Mouse (Mus musculus): ENCODE data around the gene Npm1.

Gene Npm1

DNA sequence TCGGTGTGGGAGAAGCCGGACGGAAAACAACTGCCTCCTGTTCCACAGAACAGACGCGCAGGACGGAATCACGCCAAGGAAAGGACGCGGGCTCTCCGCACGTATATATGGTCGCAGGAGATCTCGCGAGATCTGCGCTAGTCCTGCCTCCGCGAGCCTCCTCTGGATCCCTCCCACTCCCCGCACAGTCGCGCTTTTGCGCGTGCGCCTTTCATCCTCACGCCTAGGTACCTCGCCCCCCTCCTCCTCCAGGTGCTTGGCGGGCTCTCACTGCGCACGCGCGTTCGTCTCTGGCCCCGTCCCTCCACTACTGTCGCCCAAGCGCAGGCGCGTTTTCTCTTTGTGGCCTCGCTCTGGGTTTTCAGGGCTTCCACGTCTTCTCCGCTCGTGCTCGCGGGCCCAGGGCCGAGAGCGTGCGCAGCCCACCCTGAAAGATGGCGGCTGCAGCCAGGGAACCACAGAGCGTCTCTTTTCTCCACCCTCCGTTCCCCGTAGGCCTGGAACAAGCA is at the start of gene Npm1:
Gene Npm1, minus strand, starts transcription at position 209 of the 509 bp plus-strand sequence.
- peak; percentile 99 for DNase-seq (ENCODE audit: low spot score in 2 of 2)

DNA sequence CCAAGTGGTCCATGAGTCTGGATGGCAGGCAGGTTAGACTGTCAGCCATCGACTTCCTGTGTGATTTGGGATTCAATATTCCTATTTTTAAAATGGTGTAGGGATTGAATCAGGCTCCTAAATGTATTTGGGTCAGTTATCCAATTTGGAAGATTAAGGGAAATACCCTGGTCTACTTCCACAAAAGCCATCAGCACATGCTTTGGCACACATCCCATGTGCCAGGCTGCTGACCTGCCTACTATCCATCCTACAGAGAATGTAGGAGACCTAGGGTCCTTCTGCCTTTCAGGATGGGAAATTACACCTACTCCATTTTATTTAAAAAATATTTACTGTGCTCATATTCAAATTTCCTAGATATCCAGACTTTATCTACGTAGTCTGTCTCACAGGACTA is 44.4 kb upstream of the Npm1 start:
- no peak for DNase-seq (ENCODE audit: low spot score in 2 of 2)

DNA sequence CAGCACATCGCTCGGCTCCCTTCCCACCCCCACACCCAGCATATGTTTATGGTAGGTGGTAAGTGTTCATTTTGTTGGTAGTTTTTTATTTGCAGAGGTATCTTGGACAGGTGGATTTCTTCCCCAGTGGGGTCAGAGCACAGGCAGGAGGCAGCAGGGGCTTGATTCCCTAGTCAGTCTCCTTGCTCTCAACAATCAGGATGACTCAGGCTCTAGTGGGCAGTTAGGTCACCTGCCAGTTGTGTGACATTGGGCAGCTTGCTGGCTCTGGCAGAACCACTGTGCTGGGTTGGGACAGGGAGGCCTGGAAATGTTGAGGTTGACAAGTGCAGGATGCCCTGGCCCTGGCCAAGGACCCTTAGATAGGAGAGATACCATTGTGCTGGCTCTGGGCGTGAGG is 42.0 kb upstream of the Npm1 start:
- DNase-seq (ENCODE audit: low spot score in 2 of 2) = no peak

DNA sequence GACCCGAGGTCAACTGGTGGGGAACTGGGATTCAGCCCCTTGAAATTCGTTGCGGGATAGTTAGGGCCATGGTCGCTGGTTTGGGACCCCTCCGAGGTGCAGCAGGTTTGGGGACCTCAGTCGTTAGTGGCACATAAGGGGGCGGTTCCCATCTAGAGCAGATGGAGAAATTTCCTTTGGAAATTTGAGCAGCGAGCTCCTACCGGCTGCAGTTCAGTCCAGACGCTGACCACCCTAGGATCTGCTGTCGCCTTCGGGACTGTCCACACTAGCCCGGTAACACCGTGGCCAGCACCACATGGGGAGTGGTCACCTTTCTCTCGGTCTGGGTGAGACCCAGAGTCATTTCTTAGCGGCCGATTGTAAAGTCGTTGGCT is 41.3 kb upstream of the Npm1 start:
- no peak for DNase-seq (ENCODE audit: low spot score in 2 of 2)

DNA sequence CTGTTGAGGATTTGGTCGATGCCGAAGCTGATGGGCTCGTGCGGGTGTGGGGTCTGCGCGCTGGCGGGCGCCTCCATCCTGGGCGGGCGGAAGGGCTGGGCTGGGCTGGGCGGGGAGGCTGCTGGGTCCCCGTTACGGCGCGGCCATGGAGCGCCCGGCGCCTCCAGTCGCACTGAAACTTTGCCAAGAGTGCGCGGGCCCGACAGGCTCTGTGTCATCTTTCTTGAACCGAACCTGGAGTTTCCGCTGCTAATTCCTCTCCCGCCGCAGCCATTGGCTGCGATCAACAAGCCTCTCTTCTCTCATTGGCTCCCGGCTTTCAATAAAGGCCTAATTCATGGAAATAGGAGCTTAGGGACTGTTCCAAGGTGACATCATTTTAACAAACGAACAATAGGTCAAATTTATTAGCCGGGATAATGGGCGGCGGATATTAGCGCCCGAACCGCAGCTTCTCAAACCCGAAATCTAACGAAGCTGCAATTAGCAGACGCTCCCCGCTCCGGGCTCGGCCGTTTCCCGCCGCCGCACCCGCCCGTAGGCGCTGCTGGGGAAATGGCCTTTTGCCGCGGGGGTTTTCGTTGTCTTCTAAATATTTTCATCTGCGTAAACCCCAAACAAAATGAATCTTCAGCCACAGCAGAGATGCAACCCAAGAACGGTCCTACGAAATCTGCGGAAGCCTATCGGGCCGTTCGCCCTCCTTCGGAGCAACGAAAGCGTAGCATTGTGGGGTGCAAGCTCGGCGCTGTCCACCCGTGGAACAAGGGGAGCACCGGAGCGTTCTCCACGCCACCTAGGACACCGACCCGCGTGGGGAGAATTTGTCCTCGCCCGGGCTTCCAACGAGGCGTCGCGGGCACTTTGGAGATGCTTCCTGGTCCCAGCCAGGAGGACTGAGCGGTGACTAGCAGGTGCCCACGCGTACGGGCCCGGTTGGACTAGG is 40.6 kb upstream of the Npm1 start, which contains the start of gene Tlx3:
Gene Tlx3, minus strand, starts transcription at position 207 of the 946 bp plus-strand sequence.
- DNase-seq (ENCODE audit: low spot score in 2 of 2) = peak in 1 of 2 experiments; percentile 21

DNA sequence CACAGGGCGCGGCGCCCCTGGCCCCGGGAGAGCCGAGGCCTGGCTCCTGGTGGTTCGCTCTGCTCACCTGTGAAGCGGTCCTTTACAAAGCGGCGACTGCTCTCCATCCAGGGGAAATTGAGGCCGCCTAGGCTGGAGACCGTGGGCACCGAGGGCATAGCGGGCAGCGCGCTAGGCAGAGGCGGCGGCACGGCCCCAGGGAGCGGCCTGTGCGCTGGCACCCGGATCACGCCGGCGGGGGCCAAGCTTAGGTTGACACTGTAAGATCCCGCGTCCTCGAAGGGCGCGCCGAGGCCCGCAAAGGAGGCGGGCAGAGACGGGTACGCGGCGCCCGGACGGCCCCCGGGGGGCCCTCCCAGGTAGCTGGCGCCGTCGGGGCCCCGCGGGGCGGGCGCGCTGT is 40.0 kb upstream of the Npm1 start:
- DNase-seq (ENCODE audit: low spot score in 2 of 2) = no peak

DNA sequence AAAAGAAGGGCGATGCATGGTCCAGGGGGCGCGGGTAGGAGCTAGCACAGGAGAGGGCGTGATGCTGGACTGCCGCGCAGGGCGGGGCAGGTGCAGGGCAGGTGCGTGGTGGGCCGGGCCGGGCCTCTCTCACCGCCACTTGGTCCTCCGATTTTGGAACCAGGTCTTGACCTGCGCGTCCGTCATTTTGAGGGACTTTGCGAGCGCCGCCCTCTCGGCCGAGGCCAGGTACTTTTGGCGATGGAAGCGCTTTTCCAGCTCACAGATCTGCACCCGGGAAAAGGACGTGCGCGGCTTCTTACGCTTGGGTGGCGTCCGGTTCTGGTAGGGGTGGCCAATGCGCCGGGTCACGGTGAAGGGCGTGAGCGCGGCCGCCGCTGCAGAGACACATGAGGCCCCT is 39.3 kb upstream of the Npm1 start:
- no peak for DNase-seq (ENCODE audit: low spot score in 2 of 2)

DNA sequence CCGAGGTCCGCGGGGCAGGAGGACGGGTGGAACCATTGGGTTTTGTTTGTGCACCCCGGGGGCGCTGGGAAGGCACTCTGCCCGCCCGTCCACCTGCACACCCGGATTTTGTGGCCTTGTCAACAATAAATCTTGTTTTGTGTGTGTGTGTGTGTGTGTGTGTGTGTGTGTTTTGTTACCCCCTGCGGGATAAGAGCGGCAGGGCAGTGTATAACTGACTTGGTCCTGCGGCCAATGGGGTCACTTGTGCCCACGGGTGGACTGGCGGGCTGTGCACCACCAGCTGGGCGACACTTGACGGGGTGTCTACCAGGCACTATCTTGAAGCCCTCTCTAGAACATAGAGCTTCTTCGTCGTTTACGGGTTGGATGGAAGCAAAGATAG is 38.6 kb upstream of the Npm1 start:
- DNase-seq (ENCODE audit: low spot score in 2 of 2) = no peak

DNA sequence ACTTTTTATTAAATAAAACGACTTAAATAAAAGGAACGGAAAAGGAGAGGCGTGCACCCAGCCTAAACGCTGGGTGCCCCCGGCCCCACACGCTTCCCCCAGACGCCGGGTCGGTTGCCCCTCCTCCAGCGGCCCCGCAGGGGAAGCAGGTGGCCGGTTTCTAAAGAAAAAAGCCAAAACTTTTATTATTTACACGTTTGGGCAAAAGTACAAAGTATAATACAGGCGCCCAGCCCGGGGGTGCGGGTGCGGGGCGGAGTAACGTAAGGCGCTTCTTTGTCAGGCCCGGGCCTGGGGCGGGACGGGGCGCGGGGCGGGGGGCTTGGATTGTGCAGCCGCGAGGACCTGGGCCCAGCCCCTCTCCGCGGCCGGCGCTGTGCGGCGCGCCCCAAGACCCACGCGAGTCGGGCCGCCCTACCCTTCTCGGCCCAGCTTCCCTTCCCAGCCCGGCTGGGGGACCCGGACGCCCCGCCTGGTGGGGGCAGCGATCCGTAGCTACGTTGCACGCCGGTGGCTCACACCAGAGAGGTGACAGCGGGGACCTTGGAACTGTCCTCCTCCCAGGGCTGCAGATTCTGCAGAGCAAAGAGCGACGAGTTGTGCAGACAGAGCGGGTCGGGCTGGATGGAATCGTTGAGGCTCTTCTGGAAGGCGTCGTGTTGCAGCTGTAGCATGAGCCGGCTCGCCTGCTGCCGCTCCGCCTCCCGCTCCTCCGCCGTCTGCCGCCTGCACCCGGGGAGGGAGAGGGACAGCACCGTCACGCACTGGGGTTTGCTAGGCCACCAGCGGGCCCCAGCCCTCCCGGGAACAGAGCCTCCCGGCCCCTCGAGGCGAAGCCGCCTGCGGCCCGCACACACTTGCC is 38.0 kb upstream of the Npm1 start:
- no peak for DNase-seq (ENCODE audit: low spot score in 2 of 2)

DNA sequence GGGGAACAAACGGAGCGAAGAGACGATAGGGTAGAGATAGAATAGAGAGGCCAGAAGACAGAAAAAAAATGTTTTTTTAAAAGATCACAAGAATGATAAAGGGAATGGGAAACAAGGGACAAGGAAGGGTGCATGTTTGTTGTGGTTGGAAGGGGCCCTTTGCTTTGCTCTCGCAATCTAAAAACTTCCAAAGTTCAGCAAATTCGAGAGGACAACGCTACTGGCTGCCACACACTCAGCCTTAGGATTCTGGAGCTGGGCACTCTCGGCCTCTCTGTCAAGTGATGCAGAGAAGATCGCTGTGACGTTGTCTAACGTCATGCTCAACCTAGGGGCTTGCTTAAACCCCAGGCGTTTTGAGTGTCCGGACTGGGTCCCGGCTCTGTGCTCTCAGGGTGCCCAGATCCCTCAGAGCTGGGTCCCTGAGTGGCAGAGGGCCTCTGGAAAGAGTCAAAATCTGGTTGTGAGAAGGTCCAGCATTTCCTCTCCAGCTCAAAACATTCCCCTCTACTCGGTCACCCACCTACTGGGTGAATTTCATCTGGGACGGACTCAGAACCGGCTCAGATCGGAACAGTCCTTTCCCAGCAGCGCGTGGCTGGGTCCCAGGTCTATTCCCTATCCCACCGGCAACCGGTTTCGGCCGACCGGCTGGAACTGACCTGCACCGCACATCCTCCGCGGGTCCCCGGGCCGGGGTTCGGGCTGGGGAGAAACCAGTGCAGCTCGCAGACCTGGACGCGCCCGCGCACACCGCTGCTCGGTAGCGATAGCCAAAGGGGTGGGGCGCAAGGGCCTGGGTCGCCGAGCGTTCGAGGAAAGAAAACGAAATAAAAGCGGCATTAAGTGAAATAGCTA is 37.1 kb upstream of the Npm1 start:
- no peak for DNase-seq (ENCODE audit: low spot score in 2 of 2)

DNA sequence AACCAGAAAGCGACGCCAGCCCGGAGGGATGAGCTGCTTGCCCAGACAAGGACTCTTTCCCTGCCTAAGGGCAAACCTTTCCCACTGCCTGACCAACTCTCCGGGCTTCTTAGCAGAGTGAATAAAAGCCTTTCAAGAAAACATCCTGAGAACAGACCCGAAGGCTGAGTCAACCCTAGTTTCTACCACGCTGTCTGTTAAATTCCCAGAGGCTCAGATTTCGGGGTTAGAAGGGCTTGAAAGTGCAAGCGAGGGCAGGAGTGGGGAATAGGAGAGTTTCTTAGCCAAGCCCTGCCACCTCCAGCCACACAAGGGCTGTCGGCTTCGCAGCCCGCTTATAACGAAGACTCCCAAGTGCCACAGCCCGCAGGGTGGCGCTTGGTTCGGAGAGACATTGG is 36.1 kb upstream of the Npm1 start:
- DNase-seq (ENCODE audit: low spot score in 2 of 2) = no peak

DNA sequence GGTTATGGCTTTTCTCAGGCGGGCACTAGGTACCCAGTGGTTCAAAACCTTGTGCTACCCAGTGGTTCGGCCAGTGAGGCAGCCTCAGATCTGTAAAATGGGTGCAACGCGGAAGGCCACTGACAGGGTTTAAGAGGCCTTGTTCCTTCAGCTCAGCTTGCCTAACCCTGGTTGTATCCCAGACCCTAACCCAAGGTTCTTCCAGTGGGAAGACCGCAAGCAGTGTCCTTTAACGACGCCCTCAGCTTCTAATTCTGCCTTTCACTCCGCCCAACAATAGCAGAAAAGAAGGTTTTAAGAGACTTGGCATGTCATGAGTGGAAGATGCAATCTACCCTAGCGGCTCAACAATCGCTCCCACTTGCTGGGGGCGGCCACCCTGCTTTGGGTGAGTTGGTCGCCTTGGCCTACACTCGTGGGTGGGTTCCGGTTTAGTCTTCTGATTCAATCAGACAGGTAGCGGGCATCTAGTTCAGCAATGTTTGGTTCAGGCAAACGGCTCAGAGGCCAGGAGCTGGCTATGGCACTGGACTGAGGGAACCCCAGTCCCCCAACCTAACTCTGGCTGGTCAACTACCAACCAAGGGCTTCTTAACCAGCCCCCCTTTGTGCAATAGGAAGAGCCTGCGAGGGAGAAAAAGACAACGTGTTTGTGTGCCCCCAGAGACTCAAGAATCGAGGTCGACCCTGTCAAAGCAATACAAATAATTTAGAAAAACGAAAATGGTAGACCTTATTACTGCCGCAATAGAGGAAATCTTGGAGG is 35.5 kb upstream of the Npm1 start:
- DNase-seq (ENCODE audit: low spot score in 2 of 2) = no peak

DNA sequence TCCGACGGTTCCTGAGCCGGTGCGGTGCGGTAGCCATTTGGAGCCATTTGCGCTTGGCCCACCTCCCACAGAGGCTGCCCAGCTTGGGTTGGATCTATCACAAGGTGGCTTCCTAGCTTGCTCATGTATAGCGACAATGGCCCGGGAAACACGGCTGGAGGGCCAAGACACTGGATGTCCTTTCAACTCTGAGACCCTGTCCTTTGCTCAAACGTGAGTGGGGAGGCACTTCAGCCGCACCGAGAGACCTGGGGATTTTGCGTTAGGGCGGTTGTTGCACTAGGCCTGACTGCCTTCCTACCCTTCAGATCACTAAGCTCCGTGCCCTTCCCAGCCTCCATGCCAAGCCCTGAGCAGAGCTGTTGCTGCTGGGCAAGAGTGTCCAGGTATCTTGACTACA is 34.7 kb upstream of the Npm1 start:
- DNase-seq (ENCODE audit: low spot score in 2 of 2) = no peak

DNA sequence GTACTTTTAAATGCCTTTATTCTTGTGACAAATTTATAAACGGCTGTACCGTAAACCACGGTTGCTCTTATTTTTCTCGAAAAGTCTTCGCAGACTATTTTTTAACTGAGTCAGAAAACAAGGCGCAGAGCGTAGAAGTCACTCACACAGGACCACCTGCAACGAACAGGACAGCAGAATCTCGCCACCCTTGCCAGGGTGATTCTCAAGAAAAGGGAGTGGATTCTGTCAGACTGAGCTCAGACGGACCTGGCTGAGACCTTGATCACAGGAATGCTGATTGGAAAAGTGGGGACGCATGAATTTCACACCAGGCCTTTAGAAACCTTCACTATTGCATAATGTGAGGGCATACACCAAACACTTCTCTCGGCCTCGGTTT is 34.1 kb upstream of the Npm1 start:
- no peak for DNase-seq (ENCODE audit: low spot score in 2 of 2)

DNA sequence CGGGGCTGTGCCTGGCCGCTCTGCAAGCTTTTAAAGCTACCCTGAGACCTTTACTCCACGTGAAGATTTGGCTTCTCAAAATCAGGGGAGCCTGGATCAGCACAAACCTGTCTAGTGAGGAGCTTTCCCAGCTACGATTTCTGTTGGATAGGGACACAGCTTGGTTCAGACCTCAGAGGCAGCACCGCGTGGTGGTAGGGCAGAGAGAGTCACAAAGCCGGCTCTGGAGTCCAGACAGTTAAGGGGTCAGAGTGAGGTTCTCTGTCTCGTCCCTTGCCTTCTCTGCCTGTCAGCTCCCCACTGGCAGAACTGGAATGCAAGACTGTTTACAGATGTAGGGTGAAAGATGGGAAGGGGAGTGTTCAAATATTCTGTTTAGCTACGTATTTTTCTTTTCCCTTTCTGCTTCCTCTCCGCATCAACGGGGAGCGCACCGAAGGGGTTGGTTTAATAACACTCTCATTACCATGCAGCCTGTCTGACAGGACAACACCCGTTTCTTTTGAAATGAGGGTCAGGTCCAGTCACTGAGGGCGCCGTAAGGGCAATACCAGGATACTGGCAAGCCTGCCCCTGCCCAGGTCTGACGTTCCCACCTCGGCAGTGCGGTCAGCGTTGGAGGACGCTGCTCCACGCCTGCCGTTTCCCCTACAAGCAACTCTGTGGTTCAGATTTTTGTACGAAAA is 33.6 kb upstream of the Npm1 start:
- no peak for DNase-seq (ENCODE audit: low spot score in 2 of 2)

DNA sequence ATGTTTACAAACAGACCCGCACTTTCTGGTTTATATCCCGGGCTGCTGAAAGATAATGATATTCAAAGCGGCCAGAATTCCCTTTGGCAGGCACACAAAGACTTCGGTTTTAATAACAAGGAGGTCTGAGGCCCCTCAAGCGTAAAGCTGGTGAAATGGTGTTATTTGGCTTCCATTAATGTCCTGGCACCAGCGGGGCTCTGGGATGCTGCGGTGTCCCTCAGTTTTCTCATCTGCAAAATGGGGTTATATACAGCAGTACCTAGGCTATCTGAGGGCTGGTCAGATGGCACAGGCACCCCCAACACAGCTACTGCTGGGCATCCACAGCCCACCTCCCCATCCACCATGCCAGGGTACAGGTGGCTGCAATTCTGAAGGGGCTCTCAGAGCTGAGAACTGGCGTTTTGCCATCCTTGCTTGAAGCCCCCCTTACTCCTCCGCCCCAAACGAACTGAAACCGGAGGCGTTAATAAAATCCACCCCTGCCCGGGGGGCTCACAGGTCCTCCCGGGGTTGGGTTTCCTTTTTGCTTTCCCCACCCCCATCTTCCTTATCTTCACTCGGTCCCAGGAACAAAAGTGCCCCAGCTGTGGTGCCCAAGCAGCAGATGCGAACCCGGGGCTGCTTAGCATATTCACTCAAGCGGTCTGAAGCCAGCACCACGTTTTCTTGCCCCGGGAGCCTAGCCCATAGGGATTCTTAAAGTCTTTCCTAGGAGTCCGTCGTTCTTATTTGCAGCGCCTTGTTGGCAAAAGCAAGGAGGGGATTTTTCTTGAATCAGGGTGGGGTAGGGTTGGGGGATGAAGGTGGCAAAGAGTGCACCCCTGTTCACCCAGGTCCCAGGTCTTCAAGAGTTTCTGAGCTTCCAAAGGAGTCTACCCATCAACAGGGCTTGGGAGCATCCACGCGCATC is 32.8 kb upstream of the Npm1 start:
- DNase-seq (ENCODE audit: low spot score in 2 of 2) = no peak

DNA sequence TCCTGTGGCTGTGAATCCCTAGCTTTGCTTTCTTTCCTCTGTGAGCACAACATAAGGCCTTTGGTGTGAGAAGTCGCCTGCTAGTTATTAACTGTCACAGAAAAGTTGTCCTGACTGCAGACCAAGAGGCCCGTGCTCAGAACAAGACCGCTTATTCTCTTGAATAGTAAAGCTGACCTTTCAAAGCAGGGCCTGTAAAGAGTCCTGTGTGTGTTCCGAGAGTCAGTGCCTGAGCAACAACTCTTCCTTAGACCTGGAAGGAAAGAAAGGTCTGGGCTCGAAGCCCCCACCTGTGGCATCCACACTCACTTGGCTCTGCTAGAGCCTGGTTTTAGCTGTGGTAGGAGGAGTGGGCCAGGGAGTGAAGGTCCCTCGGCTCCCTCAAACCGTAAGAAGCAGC is 32.1 kb upstream of the Npm1 start:
- DNase-seq (ENCODE audit: low spot score in 2 of 2) = no peak

DNA sequence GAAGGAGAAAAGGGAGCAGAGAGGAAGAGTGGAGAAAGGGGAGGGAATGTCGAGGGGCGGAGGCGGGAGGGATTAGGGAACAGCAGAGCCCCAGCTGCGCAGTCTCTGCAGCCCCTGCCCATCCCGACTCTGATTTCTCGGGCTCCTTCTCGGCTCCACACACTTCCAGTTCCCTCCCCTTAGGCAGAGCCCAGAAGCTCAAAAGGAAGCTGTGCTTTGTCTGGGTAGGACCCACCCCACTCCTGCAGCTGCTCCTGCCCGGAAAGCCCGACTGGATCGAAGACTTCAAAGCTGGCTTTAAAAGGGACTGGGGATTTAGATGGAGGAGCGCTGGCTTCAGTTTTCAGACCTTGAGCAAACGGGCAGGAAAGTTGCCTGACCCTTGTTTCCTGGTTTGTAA is 30.7 kb upstream of the Npm1 start:
- DNase-seq (ENCODE audit: low spot score in 2 of 2) = no peak

DNA sequence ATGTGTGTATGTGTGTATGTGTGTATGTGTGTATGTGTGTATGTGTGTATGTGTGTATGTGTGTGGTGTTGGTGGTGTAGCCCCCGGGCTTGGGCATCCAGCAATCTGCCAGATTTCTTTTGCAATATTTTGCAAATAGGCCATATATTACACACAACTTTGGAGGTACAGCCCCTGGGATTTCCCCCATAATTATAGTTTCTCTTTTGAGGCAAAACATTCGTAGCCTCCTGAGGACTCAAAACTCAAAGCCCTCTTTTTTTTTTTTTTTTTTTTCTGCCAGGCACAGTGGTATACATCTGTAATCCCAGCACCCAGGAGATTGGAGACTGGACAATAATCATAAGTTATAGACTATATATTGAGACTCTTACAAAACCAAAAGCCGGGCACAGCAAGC is 18.8 kb upstream of the Npm1 start:
- DNase-seq (ENCODE audit: low spot score in 2 of 2) = no peak

Measured in frontal cortex, postnatal 14 days (tissue).